Mouse (Mus musculus): ENCODE measurements at regions not wholly inside any gene's neighbourhood (a gene's known extent, or its start where the extent isn't known, plus 50 kb on each side); places are given as distances from the start of the nearest gene placed in this dataset.
"Not testable (repeated sequence)": the region's sequence is repeated elsewhere in the genome, so short reads cannot be mapped to it uniquely, and the experiment has no call there.

GRCm38 (mm10) chr19:35639945-35640344 lies 417.4 kb downstream of the Htr7 start:
- DNase-seq (ENCODE audit: low spot score in 2 of 2), result no peak

DNA sequence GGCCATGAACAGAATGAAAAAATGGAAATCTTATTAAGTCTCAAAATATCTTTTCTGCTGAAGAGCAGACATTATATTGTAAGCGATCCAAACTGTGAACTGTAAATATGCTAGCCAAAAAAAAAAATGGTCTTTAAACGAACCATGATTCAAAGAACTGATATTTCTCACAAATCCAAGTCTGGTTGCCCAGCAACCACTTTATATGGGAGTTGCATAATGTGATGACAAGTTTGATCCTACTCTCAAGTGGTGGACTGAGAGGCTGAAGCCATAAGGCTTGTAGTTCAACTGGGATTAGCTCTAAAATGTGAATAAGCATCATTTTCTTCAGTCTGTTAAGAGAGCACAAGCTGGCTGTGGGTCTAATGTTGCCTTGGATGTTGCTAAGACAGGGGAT lies 435.5 kb downstream of the Htr7 start:
- peak; percentile 5 to 28 for DNase-seq (ENCODE audit: low spot score in 2 of 2)

DNA sequence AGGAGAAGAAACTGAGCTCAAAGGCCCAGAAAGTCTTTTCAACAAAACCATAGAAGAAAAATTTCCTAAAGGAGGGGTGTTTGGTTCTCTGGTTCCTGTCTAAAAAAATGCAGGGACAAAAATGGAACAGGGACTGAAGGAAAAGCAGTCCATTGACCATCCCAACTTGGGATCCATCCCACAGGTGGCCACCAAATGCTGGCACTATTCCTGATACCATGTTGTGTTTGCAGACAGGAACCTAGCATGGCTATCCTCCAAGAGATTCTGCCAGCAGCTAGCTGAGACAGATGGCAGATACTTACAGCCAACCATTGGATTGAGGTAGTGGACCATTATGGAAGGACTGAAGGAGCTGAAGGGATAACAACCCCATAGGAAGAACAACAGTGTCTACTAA lies 461.9 kb downstream of the Htr7 start:
- no peak for DNase-seq (ENCODE audit: low spot score in 2 of 2)

DNA sequence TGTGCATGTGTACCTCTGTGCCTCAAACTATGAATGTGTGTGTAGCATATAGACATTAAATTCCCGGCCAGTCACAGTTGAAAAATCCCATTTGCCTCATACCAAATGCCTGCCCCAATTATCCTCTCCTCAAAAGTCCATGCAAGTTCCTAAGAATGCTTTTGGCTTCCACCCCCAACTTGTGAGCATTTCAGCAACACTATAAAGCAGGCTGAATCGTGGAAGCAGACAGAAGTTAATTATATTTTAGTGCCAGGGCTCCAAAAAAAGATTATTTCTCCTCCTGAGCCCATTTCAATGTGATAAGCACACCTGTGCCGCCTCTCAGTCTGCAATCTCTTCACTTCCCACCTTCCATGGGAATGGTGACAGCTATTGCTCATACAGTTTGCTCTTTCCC lies 481.3 kb downstream of the Htr7 start:
- DNase-seq (ENCODE audit: low spot score in 2 of 2), result peak; percentile 2 to 39

- no peak for DNase-seq (ENCODE audit: low spot score in 2 of 2)
Observed at GRCm38 (mm10) chr19:35549381-35549780, 507.9 kb downstream of the Htr7 start.

GRCm38 (mm10) chr19:35536816-35537215 lies 520.5 kb downstream of the Htr7 start:
- no peak for DNase-seq (ENCODE audit: low spot score in 2 of 2)

GRCm38 (mm10) chr19:35529276-35529675 lies 528.0 kb downstream of the Htr7 start:
- peak in 1 of 2 experiments; percentile 26 for DNase-seq (ENCODE audit: low spot score in 2 of 2)

- DNase-seq (ENCODE audit: low spot score in 2 of 2), result no peak
Observed at GRCm38 (mm10) chr19:35493721-35494120, 563.6 kb downstream of the Htr7 start.

GRCm38 (mm10) chr19:35491354-35491753 lies 566.0 kb downstream of the Htr7 start:
- DNase-seq (ENCODE audit: low spot score in 2 of 2), result no peak

DNA sequence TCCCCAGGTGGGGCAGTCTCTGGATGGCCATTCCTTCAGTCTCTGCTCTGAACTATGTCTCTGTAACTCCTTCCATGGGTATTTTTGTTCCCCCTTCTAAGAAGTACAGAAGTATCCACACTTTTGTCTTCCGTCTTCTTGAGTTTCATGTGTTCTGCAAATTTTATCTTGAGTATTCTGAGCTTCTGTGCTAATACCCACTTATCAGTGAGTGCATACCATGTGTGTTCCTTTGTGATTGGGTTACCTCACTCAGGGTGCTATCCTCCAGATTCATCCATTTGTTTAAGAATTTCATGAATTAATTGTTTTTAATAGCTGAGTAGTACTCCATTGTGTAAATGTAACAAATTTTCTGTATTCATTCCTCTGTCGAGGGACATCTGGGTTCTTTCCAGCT lies 563.5 kb downstream of the Kif20b start:
- not testable (repeated sequence) for DNase-seq (ENCODE audit: low spot score in 2 of 2)

GRCm38 (mm10) chr19:35482469-35482868 lies 560.3 kb downstream of the Kif20b start:
- no peak for DNase-seq (ENCODE audit: low spot score in 2 of 2)

GRCm38 (mm10) chr19:35453942-35454341 lies 531.8 kb downstream of the Kif20b start:
- DNase-seq (ENCODE audit: low spot score in 2 of 2), result no peak

GRCm38 (mm10) chr19:35442466-35442865 lies 520.3 kb downstream of the Kif20b start:
- peak in 1 of 2 experiments; percentile 24 for DNase-seq (ENCODE audit: low spot score in 2 of 2)

DNA sequence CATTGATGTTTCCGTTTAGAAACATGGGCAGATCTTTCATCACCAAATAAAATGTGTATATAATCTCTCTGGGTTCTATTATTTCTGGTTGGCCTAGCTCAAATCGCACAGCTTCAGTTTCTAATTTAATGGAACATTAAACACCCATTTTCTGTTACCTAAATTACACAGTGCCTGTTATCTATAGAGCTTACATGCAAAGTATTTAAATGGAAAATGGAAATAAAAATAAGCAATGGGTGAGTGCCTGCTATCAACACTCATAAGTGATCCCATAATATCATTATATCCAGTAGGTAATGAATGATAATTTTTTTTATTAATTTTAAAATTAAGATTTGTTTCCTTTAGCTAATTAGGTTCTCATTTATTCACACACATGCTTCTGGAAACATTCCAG lies 515.9 kb downstream of the Kif20b start:
- no peak for DNase-seq (ENCODE audit: low spot score in 2 of 2)

Measured in frontal cortex, postnatal 36 days (tissue).